Mouse (Mus musculus) lung, adult 2 months (tissue): Measurements from ENCODE around the gene Shroom3.

ENCODE experiments used
- CTCF ChIP-seq: fragments of 200-500 bp; IDR thresholded peaks from 2 replicates; pipeline ENCODE4 v1.5.1; 2011; ENCODE audit warnings: mild to moderate bottlenecking, low read length, control low read depth; ENCODE audit not compliant: insufficient read depth
- POLR2A ChIP-seq: fragments of 200-500 bp; IDR thresholded peaks from 2 replicates; pipeline ENCODE4 v1.6.1; 2011; ENCODE audit warnings: low read depth, mild to moderate bottlenecking, control low read depth, low read length, borderline replicate concordance; ENCODE audit errors: extremely low read depth

GRCm38 (mm10) chr5:92931298-92931697 lies 248.1 kb downstream of the Shroom3 start:
- TF ChIP-seq CTCF (no peak), POLR2A (no peak)
